8 mouse cellular contexts compared by ENCODE assay signal in genomic region chr3:93015460-93016104, GRCm38 (mm10). TPM values are rescaled to one million over a fixed set of nuclear protein-coding genes. Genes with fewer than 3 reads are reported as not detected.
DNase-seq lines count a peak whose midpoint lies in the region; ATAC-seq and TF ChIP-seq lines count a peak whose summit lies in the region.

Gene Crct1, minus strand, starts transcription at chr3:93015687.

- ATAC-seq in liver, embryonic 11.5 days (replicated peaks; ENCODE audit: low FRiP score) = no peak
- no peak for ATAC-seq in forebrain, embryonic 11.5 days (replicated peaks; ENCODE audit: low FRiP score)
- ATAC-seq in limb, embryonic 14.5 days (ENCODE audit: low FRiP score, low read depth) = no peak
- no peak for ATAC-seq in monocyte, adult 5-6 weeks (replicated peaks; ENCODE audit: insufficient number of reproducible peaks, low FRiP score, low TSS enrichment, poor library complexity, severe bottlenecking)

- H3K27ac ChIP-seq in liver, embryonic 11.5 days (ENCODE audit: low read depth, low read length) = no peak within 1 kb of the TSS
- no peak within 1 kb of the TSS for H3K27ac ChIP-seq in forebrain, embryonic 11.5 days (ENCODE audit: low read depth, low read length)
- H3K27ac ChIP-seq in limb, embryonic 14.5 days (replicated peaks; ENCODE audit: low read depth, low read length) = no peak within 1 kb of the TSS

- DNase-seq in liver, embryonic 11.5 days (ENCODE audit: low spot score) = no peak
- DNase-seq in liver = no peak
- no peak for DNase-seq in forebrain, embryonic 11.5 days (ENCODE audit: low spot score)
- no peak for DNase-seq in limb, embryonic 14.5 days (ENCODE audit: low spot score)
- peak; percentile 3 for DNase-seq in retina, postnatal 1 day
- DNase-seq in adrenal gland, adult 2 months = no peak
- no peak for DNase-seq in thymus, postnatal 0 days (ENCODE audit: low spot score)

- no peaks in the 10 kb centered on the region for H3K27me3 ChIP-seq in liver, embryonic 11.5 days (replicated peaks; ENCODE audit: control insufficient read depth, insufficient read depth, low read length)
- H3K27me3 ChIP-seq in forebrain, embryonic 11.5 days (ENCODE audit: control insufficient read depth, insufficient read depth, low read length) = no peaks in the 10 kb centered on the region
- H3K27me3 ChIP-seq in limb, embryonic 14.5 days (ENCODE audit: control insufficient read depth, insufficient read depth, low read length) = no peaks in the 10 kb centered on the region

- no peaks in the 10 kb centered on the region for H3K4me1 ChIP-seq in liver, embryonic 11.5 days (replicated peaks; ENCODE audit: control insufficient read depth, insufficient read depth, low read length)
- peaks cover 2% of the 10 kb centered on the region; the same call in 1 of the 2 replicates for H3K4me1 ChIP-seq in forebrain, embryonic 11.5 days (replicated peaks; ENCODE audit: control insufficient read depth, insufficient read depth, low read length)
- H3K4me1 ChIP-seq in limb, embryonic 14.5 days (ENCODE audit: control insufficient read depth, insufficient read depth, low read length) = no peaks in the 10 kb centered on the region

- 46% methylated on average over 4 of the region's 4 CpGs for WGBS in liver, embryonic 11.5 days
- 57% methylated on average over 3 of the region's 4 CpGs for WGBS in forebrain, embryonic 11.5 days
- 69% methylated on average over 4 of the region's 4 CpGs for WGBS in limb, embryonic 14.5 days

- no peak for TF ChIP-seq POLR2A in limb, embryonic 14.5 days (IDR thresholded peaks at IDR 0.05; ENCODE audit: borderline replicate concordance, extremely low read depth, insufficient read depth, insufficient read length)

- no peak within 1 kb of the TSS for H3K9ac ChIP-seq in liver, embryonic 11.5 days (ENCODE audit: low read depth, low read length)
- H3K9ac ChIP-seq in forebrain, embryonic 11.5 days (ENCODE audit: low read length) = peak within 1 kb of the TSS; percentile 57
- H3K9ac ChIP-seq in limb, embryonic 14.5 days (ENCODE audit: low read depth, low read length, severe bottlenecking) = peak within 1 kb of the TSS; percentile 65

- no peaks in the 10 kb centered on the region for H3K36me3 ChIP-seq in liver, embryonic 11.5 days (ENCODE audit: control insufficient read depth, insufficient read depth, low read length)
- H3K36me3 ChIP-seq in forebrain, embryonic 11.5 days (ENCODE audit: control insufficient read depth, insufficient read depth, low read length) = no peaks in the 10 kb centered on the region
- H3K36me3 ChIP-seq in limb, embryonic 14.5 days (ENCODE audit: control insufficient read depth, insufficient read depth, low read length) = no peaks in the 10 kb centered on the region

- H3K9me3 ChIP-seq in liver, embryonic 11.5 days (ENCODE audit: control insufficient read depth, low read length) = no peaks in the 10 kb centered on the region
- no peaks in the 10 kb centered on the region for H3K9me3 ChIP-seq in forebrain, embryonic 11.5 days (ENCODE audit: control insufficient read depth, low read length)
- no peaks in the 10 kb centered on the region for H3K9me3 ChIP-seq in limb, embryonic 14.5 days (ENCODE audit: control insufficient read depth, low read length)

- peak within 1 kb of the TSS; percentile 36 for H3K4me3 ChIP-seq in liver, embryonic 11.5 days (ENCODE audit: low read depth, low read length)
- peak within 1 kb of the TSS; percentile 39 for H3K4me3 ChIP-seq in forebrain, embryonic 11.5 days (ENCODE audit: low read depth, low read length)
- H3K4me3 ChIP-seq in limb, embryonic 14.5 days (replicated peaks; ENCODE audit: low read length) = peak within 1 kb of the TSS; percentile 42

- peak within 1 kb of the TSS; percentile 61 for H3K4me2 ChIP-seq in liver, embryonic 11.5 days
- peak within 1 kb of the TSS; percentile 58 for H3K4me2 ChIP-seq in forebrain, embryonic 11.5 days (ENCODE audit: low read depth, low read length, severe bottlenecking)
- peak within 1 kb of the TSS; percentile 68 for H3K4me2 ChIP-seq in limb, embryonic 14.5 days (replicated peaks; ENCODE audit: low read depth, low read length, severe bottlenecking)

RNA-seq across cellular contexts. Expression of gene Crct1, which starts in this region (rescaled TPM):
- 0.49 and 0.97 TPM in 2 replicates for polyA plus RNA-seq in liver, embryonic 11.5 days (2014; fragmentation: Nextera tagmentation; extraction: Ambion mirVana)
- polyA plus RNA-seq in forebrain, embryonic 11.5 days (2014; fragmentation: Nextera tagmentation; extraction: Ambion mirVana) = not detected in 2 replicates
- polyA plus RNA-seq in limb, embryonic 14.5 days (2012; rRNA removed) = 1.4 and 1.5 TPM in 2 replicates
- 1.3 and 2.7 TPM in 2 replicates for polyA plus RNA-seq in limb, embryonic 14.5 days (2014; fragmentation: Nextera tagmentation; extraction: Ambion mirVana)
- not detected in 3 replicates for total RNA-seq in monocyte, adult 5-6 weeks (2017)
- total RNA-seq in adrenal gland, adult 2 months (2021) = not detected
- polyA plus RNA-seq in adrenal gland, adult 2 months (2012; rRNA removed) = not detected in 2 replicates
- polyA plus RNA-seq in thymus, postnatal 0 days (2015; fragmentation: Nextera tagmentation; extraction: Ambion mirVana) = 3.1 and 3.9 TPM in 2 replicates
